Mouse (Mus musculus) right cerebral cortex, postnatal 36 days (tissue): ENCODE measurements around the gene Rab11fip4.

Experiments
- DNase-seq, 2 experiments: peaks; one replicate each; pipeline ENCODE4 v3.0.0; 2022; ENCODE audit warnings: low spot score in 2 of 2, mixed read lengths in 1 of 2

Gene Rab11fip4

GRCm38 (mm10) chr11:79590664-79591590 is at the start of gene Rab11fip4:
Gene Rab11fip4, plus strand, starts transcription at chr11:79591212.
- peak; percentile 51 to 58 for DNase-seq

- DNase-seq, result no peak
Measured at GRCm38 (mm10) chr11:79552622-79553021, 38.4 kb upstream of the Rab11fip4 start.

- no peak for DNase-seq
Measured at GRCm38 (mm10) chr11:79560536-79560935, 30.5 kb upstream of the Rab11fip4 start.

- DNase-seq, result no peak
Measured at GRCm38 (mm10) chr11:79563493-79563892, 27.5 kb upstream of the Rab11fip4 start.

- no peak for DNase-seq
Measured at GRCm38 (mm10) chr11:79566947-79567346, 24.1 kb upstream of the Rab11fip4 start.

GRCm38 (mm10) chr11:79568197-79568911 is 22.7 kb upstream of the Rab11fip4 start:
- DNase-seq, result no peak

GRCm38 (mm10) chr11:79570319-79570718 is 20.7 kb upstream of the Rab11fip4 start:
- DNase-seq, result no peak

GRCm38 (mm10) chr11:79573836-79574235 is 17.2 kb upstream of the Rab11fip4 start:
- DNase-seq, result no peak

- DNase-seq, result no peak
Measured at GRCm38 (mm10) chr11:79575383-79576073, 15.5 kb upstream of the Rab11fip4 start.

- peak; percentile 65 to 76 for DNase-seq
Measured at GRCm38 (mm10) chr11:79577741-79578140, 13.3 kb upstream of the Rab11fip4 start.

GRCm38 (mm10) chr11:79580660-79581059 is 10.4 kb upstream of the Rab11fip4 start:
- no peak for DNase-seq

GRCm38 (mm10) chr11:79581257-79581656 is 9.8 kb upstream of the Rab11fip4 start:
- DNase-seq, result no peak

GRCm38 (mm10) chr11:79584191-79584590 is 6.8 kb upstream of the Rab11fip4 start:
- peak in 1 of 2 experiments; percentile 43 for DNase-seq

- no peak for DNase-seq
Measured at GRCm38 (mm10) chr11:79589317-79590075, 1.5 kb upstream of the Rab11fip4 start.

- no peak for DNase-seq
Measured at GRCm38 (mm10) chr11:79591591-79591975, 571 bp downstream of the Rab11fip4 start.

GRCm38 (mm10) chr11:79593495-79593894 is 2.5 kb downstream of the Rab11fip4 start:
- no peak for DNase-seq

GRCm38 (mm10) chr11:79610454-79610853 is 19.4 kb downstream of the Rab11fip4 start:
- DNase-seq, result no peak

GRCm38 (mm10) chr11:79611011-79611666 is 20.1 kb downstream of the Rab11fip4 start:
- peak in 1 of 2 experiments; percentile 27 for DNase-seq

GRCm38 (mm10) chr11:79612046-79612600 is 21.1 kb downstream of the Rab11fip4 start:
- DNase-seq, result no peak

GRCm38 (mm10) chr11:79613084-79613483 is 22.1 kb downstream of the Rab11fip4 start:
- DNase-seq, result no peak
